Mouse (Mus musculus) megakaryocyte, embryonic 14.5 days (primary cell): Measurements from ENCODE around the gene Hic1. TPM values are rescaled to one million over a fixed set of nuclear protein-coding genes. Genes with fewer than 3 reads are reported as not detected.

Source experiments
- H3K27me3 ChIP-seq: replicated peaks from 2 replicates; pipeline ENCODE3; 2012; ENCODE audit warnings: inconsistent platforms
- H3K36me3 ChIP-seq: replicated peaks from 2 replicates; pipeline ENCODE3; 2012; ENCODE audit warnings: low read length, inconsistent platforms, mixed read lengths
- H3K4me1 ChIP-seq: 2 replicates; pipeline ENCODE4 v1.6.1; 2012; ENCODE audit warnings: inconsistent platforms
- H3K4me3 ChIP-seq: replicated peaks from 2 replicates; pipeline ENCODE3; 2012; ENCODE audit warnings: moderate library complexity, mild to moderate bottlenecking, inconsistent platforms
- H3K9me3 ChIP-seq: 2 replicates; pipeline ENCODE4 v1.6.1; 2012; ENCODE audit warnings: inconsistent platforms
- FLI1 ChIP-seq: IDR thresholded peaks from 2 replicates; pipeline ENCODE4 v1.6.1; 2012; ENCODE audit warnings: low read length, inconsistent platforms, mixed read lengths
- GATA1 ChIP-seq: IDR thresholded peaks from 3 replicates; pipeline ENCODE4 v1.6.1; 2012; ENCODE audit warnings: mixed read lengths, low read length, inconsistent platforms, borderline replicate concordance
- polyA plus RNA-seq: library from polyadenylated mRNA; stranded (reverse); fragments of >175 nt; gene quantifications from 2 replicates; pipeline ENCODE4 v1.2.3, GENCODE M21; 2012; ENCODE audit warnings: low replicate concordance; ENCODE audit not compliant: insufficient read depth

The Hic1 gene
- polyA plus RNA-seq, 1 experiment = 0.41 TPM

DNA sequence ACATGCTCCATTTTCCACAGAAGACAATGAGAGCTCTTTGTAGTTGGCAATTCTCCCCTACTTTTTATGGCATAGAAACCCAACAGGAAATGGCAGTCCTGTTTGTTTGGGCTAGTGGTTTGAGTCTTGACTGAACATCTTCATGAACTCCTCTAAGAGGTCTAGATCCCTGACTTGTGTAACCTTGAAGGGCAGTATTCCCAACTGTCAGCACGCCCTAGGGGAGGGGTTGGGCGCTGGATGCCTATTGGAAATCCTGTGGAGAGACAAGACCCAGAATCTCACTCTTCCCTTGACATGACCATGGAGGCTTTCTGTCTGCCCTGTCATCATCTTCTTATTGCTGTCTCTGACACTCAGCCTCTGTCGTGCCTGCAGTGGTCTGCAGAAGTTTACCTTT, 49.5 kb downstream of the Hic1 start:
- TF ChIP-seq GATA1 = no peak
- no peak for TF ChIP-seq FLI1
- H3K27me3 ChIP-seq = no peaks in the 10 kb centered on the region
- peaks cover 38% of the 10 kb centered on the region for H3K4me1 ChIP-seq
- H3K4me3 ChIP-seq = no peak overlapping the region
- peaks cover 9% of the 10 kb centered on the region for H3K36me3 ChIP-seq
- H3K9me3 ChIP-seq = no peaks in the 10 kb centered on the region

- Histone ChIP-seq H3K27me3 (no peaks in the 10 kb centered on the region), H3K36me3 (peaks cover 13% of the 10 kb centered on the region), H3K9me3 (no peaks in the 10 kb centered on the region), H3K4me1 (peaks cover 38% of the 10 kb centered on the region), H3K4me3 (no peak overlapping the region)
- TF ChIP-seq GATA1 = no peak
- TF ChIP-seq FLI1 = no peak
Observed at GRCm38 (mm10) chr11:75119298-75119697, 50.0 kb downstream of the Hic1 start.

- Histone ChIP-seq H3K36me3 (peaks cover 16% of the 10 kb centered on the region), H3K4me1 (peaks cover 43% of the 10 kb centered on the region), H3K4me3 (no peak overlapping the region), H3K27me3 (no peaks in the 10 kb centered on the region), H3K9me3 (no peaks in the 10 kb centered on the region)
- TF ChIP-seq GATA1 = no peak
- no peak for TF ChIP-seq FLI1
Observed at GRCm38 (mm10) chr11:75118141-75118540, 51.2 kb downstream of the Hic1 start.

- Histone ChIP-seq H3K4me3 (no peak overlapping the region), H3K27me3 (no peaks in the 10 kb centered on the region), H3K36me3 (peaks cover 16% of the 10 kb centered on the region), H3K4me1 (peaks cover 49% of the 10 kb centered on the region), H3K9me3 (no peaks in the 10 kb centered on the region)
- TF ChIP-seq FLI1 = no peak
- TF ChIP-seq GATA1 = no peak
Observed at GRCm38 (mm10) chr11:75116379-75116778, 52.9 kb downstream of the Hic1 start.

Other genes starting within 250 kb of the Hic1 start
- 30.5 and 35.3 TPM in 2 replicates for gene Smg6, start 243.7 kb downstream of the Hic1 start, polyA plus RNA-seq
- 1.3 TPM in 1 of 2 replicates, not detected in the other for gene Srr, start 243.6 kb downstream of the Hic1 start, polyA plus RNA-seq
- gene Ovca2, start 9.3 kb upstream of the Hic1 start, polyA plus RNA-seq = 1.1 and 4.0 TPM in 2 replicates
- 19.5 and 24.9 TPM in 2 replicates for gene Dph1, start 21.7 kb upstream of the Hic1 start, polyA plus RNA-seq
- 0.29 TPM in 1 of 2 replicates, not detected in the other for gene Rtn4rl1, start 24.3 kb upstream of the Hic1 start, polyA plus RNA-seq
- 10.0 and 11.0 TPM in 2 replicates for gene Rpa1, start 178.8 kb upstream of the Hic1 start, polyA plus RNA-seq
- 0.43 and 1.8 TPM in 2 replicates for gene Smyd4, start 178.9 kb upstream of the Hic1 start, polyA plus RNA-seq